Mouse (Mus musculus) testis, adult 2 months (tissue): ENCODE measurements around the gene Nfic.

Experiments
- CTCF ChIP-seq: fragments of 200-500 bp; IDR thresholded peaks from 2 replicates; pipeline ENCODE4 v1.5.1; 2012; ENCODE audit warnings: low read depth, mild to moderate bottlenecking, inconsistent platforms, low read length, moderate library complexity; ENCODE audit not compliant: control insufficient read depth, insufficient read depth, insufficient replicate concordance
- POLR2A ChIP-seq: fragments of 200-500 bp; IDR thresholded peaks from 2 replicates; pipeline ENCODE4 v1.6.1; 2012; ENCODE audit warnings: low read depth, mild to moderate bottlenecking, inconsistent platforms, low read length, moderate library complexity; ENCODE audit not compliant: control insufficient read depth

DNA sequence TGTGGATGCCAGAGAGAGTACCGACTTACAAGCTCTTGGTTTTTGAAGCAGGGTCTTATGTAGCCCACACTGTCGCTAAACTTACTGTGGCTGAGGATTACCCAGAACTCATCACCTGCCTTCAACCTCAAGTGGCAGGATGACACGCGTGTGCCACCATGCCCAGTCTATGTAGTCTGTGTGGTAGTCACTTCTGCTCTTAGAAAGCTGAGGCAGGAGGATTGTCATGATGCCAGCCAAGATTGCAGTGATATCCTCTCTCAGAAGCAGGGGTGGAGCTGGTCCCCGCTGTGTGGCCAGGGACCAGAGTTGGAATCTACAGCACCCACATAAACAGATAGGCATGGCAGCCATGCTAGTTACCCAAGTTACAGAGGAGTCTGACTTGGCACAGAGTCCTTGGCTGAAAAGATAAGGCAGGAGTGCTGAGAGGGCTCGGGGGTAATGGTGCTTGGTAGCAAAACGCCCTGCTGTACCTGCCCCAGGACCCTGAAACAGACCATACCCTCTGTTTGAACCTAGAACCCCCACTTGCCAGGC is 30.1 kb upstream of the Nfic start:
- TF ChIP-seq CTCF, result no peak
- TF ChIP-seq POLR2A, result no peak
